Mouse (Mus musculus) neural tube, embryonic 14.5 days (tissue): Measurements from ENCODE around the gene Galntl6. TPM values are rescaled to one million over a fixed set of nuclear protein-coding genes. Genes with fewer than 3 reads are reported as not detected.

Experiments
- ATAC-seq: fragments of 200-750 bp; cut with Nextera tagmentation; 2 replicates; pipeline ENCODE4 v1.8.0; 2017; ENCODE audit warnings: low read depth, mild to moderate bottlenecking, moderate TSS enrichment, moderate library complexity
- H3K27ac ChIP-seq: fragments of 300-500 bp; sonication (generic); 2 replicates; pipeline ENCODE4 v1.5.1; 2014; ENCODE audit warnings: low read depth, mild to moderate bottlenecking, control low read depth, low read length, moderate library complexity, mixed read lengths
- H3K27me3 ChIP-seq: fragments of 300-500 bp; sonication (generic); 2 replicates; pipeline ENCODE4 v1.6.1; 2014; ENCODE audit warnings: low read length; ENCODE audit not compliant: control insufficient read depth, insufficient read depth
- H3K36me3 ChIP-seq: fragments of 300-500 bp; sonication (generic); 2 replicates; pipeline ENCODE4 v1.6.1; 2014; ENCODE audit warnings: low read length, mixed read lengths; ENCODE audit not compliant: control insufficient read depth, insufficient read depth
- H3K4me1 ChIP-seq: fragments of 300-500 bp; sonication (generic); 2 replicates; pipeline ENCODE4 v1.6.1; 2014; ENCODE audit warnings: low read length; ENCODE audit not compliant: control insufficient read depth, insufficient read depth
- H3K4me2 ChIP-seq: fragments of 300-500 bp; sonication (generic); 2 replicates; pipeline ENCODE4 v1.6.1; 2014; ENCODE audit warnings: mild to moderate bottlenecking, low read depth, low read length, control low read depth
- H3K4me3 ChIP-seq: fragments of 300-500 bp; sonication (generic); 2 replicates; pipeline ENCODE4 v1.5.1; 2014; ENCODE audit warnings: low read depth, low read length, control low read depth, mixed read lengths
- H3K9ac ChIP-seq: fragments of 300-500 bp; sonication (generic); replicated peaks from 2 replicates; pipeline ENCODE4 v1.6.1; 2014; ENCODE audit warnings: low read depth, mild to moderate bottlenecking, control low read depth, low read length, mixed read lengths
- H3K9me3 ChIP-seq: fragments of 300-500 bp; sonication (generic); 2 replicates; pipeline ENCODE4 v1.6.1; 2016; ENCODE audit warnings: low read length; ENCODE audit not compliant: control insufficient read depth
- WGBS: fragments of 180-500 bp; shearing (Covaris S2); extraction: QIAGEN DNeasy Blood & Tissue Kit; methylation state at CpG from one replicate; pipeline ENCODE4 v1.1.7; 2014; 5-methylcytosine and 5-hydroxymethylcytosine counted together
- polyA plus RNA-seq: library from polyadenylated mRNA; unstranded; fragments of >200 nt; fragmentation: Nextera tagmentation; extraction: Ambion mirVana; gene quantifications from 2 replicates; pipeline ENCODE4 v1.2.1, GENCODE M21; 2014

Gene Galntl6
- polyA plus RNA-seq, 1 experiment from 2014 or later, result 26.4 TPM

GRCm38 (mm10) chr8:58265485-58265884, 647.0 kb downstream of the Galntl6 start:
- no peak overlapping the region for H3K4me2 ChIP-seq
- no peak overlapping the region for H3K27ac ChIP-seq
- H3K4me3 ChIP-seq, result no peak overlapping the region
- 73% methylated on average over 2 of the region's 2 CpGs for WGBS
- H3K36me3 ChIP-seq, result no peaks in the 10 kb centered on the region
- ATAC-seq, result no peak
- no peak overlapping the region for H3K9ac ChIP-seq
- H3K4me1 ChIP-seq, result no peaks in the 10 kb centered on the region
- no peaks in the 10 kb centered on the region for H3K27me3 ChIP-seq
- H3K9me3 ChIP-seq, result no peaks in the 10 kb centered on the region

- no peak overlapping the region for H3K27ac ChIP-seq
- no peaks in the 10 kb centered on the region for H3K36me3 ChIP-seq
- ATAC-seq, result no peak; the same call in 1 of the 2 replicates
- H3K9me3 ChIP-seq, result no peaks in the 10 kb centered on the region
- H3K4me3 ChIP-seq, result no peak overlapping the region
- no peaks in the 10 kb centered on the region for H3K4me1 ChIP-seq
- H3K27me3 ChIP-seq, result no peaks in the 10 kb centered on the region
- H3K4me2 ChIP-seq, result no peak overlapping the region
- no peak overlapping the region for H3K9ac ChIP-seq
- WGBS, result 73% methylated on average over 2 of the region's 2 CpGs
Measured at GRCm38 (mm10) chr8:58258577-58259315, 653.7 kb downstream of the Galntl6 start.

DNA sequence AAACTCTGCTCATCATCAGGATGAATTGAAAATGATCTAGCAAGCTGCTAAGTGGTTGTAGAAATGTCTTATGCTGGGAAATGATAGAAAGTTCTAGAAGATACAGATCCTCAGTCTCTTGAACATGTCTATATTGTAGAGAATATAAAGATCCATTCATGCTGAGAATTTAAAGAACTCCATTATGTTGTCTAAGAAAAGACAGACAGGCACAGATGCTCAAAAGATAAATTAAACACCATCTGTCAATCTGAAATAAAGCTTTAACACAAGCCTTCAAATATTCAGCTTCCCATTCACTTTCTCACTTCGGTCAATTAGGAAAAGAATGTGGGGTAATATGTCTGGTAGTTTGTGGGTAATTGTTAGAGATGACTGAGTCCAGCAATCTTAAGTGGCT, 658.8 kb downstream of the Galntl6 start:
- ATAC-seq, result no peak
- H3K4me1 ChIP-seq, result no peaks in the 10 kb centered on the region
- 41% methylated on average over 1 of the region's 1 CpGs for WGBS
- H3K27me3 ChIP-seq, result no peaks in the 10 kb centered on the region
- no peaks in the 10 kb centered on the region for H3K36me3 ChIP-seq
- no peaks in the 10 kb centered on the region for H3K9me3 ChIP-seq
- H3K4me2 ChIP-seq, result no peak overlapping the region
- no peak overlapping the region for H3K27ac ChIP-seq
- H3K4me3 ChIP-seq, result no peak overlapping the region
- no peak overlapping the region for H3K9ac ChIP-seq

GRCm38 (mm10) chr8:58244830-58245229, 667.6 kb downstream of the Galntl6 start:
- 90% methylated on average over 3 of the region's 3 CpGs for WGBS
- no peak overlapping the region for H3K9ac ChIP-seq
- no peaks in the 10 kb centered on the region for H3K4me1 ChIP-seq
- H3K27me3 ChIP-seq, result no peaks in the 10 kb centered on the region
- no peak overlapping the region for H3K4me2 ChIP-seq
- H3K9me3 ChIP-seq, result no peaks in the 10 kb centered on the region
- H3K4me3 ChIP-seq, result no peak overlapping the region
- H3K36me3 ChIP-seq, result no peaks in the 10 kb centered on the region
- H3K27ac ChIP-seq, result no peak overlapping the region
- ATAC-seq, result no peak

DNA sequence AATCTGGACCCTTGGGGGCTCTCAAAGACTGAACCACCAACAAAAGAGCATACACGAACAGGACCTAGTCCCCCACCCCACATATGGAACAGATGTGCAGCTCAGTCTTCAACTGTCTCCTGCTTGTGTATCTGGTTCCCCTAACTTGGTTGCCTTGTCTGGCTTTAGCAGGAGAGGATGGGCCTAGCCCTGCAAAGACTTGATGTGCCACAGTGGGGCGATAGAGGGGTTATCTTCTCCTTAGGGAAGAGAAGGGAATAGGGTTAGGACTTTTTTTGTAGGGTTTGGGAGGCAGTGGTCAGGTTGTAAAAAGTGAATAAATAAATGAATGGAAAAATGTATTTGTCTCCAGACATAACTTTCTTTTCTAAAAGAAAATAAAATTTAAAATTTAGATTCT, 678.2 kb downstream of the Galntl6 start:
- no peak overlapping the region for H3K27ac ChIP-seq
- H3K4me1 ChIP-seq, result no peaks in the 10 kb centered on the region
- H3K9me3 ChIP-seq, result no peaks in the 10 kb centered on the region
- 29% methylated on average over 2 of the region's 2 CpGs for WGBS
- no peak for ATAC-seq
- H3K4me3 ChIP-seq, result no peak overlapping the region
- no peak overlapping the region for H3K4me2 ChIP-seq
- no peaks in the 10 kb centered on the region for H3K36me3 ChIP-seq
- H3K27me3 ChIP-seq, result no peaks in the 10 kb centered on the region
- H3K9ac ChIP-seq, result no peak overlapping the region

- no peaks in the 10 kb centered on the region for H3K36me3 ChIP-seq
- no peak overlapping the region for H3K9ac ChIP-seq
- no peak overlapping the region for H3K4me3 ChIP-seq
- no peak overlapping the region for H3K27ac ChIP-seq
- no peak overlapping the region for H3K4me2 ChIP-seq
- H3K27me3 ChIP-seq, result no peaks in the 10 kb centered on the region
- no peaks in the 10 kb centered on the region for H3K4me1 ChIP-seq
- no peaks in the 10 kb centered on the region for H3K9me3 ChIP-seq
- no peak for ATAC-seq
- 92% methylated on average over 1 of the region's 1 CpGs for WGBS
Measured at GRCm38 (mm10) chr8:58228725-58229124, 683.7 kb downstream of the Galntl6 start.

GRCm38 (mm10) chr8:58217885-58218284, 694.6 kb downstream of the Galntl6 start:
- H3K27me3 ChIP-seq, result no peaks in the 10 kb centered on the region
- no peaks in the 10 kb centered on the region for H3K9me3 ChIP-seq
- H3K4me3 ChIP-seq, result no peak overlapping the region
- H3K9ac ChIP-seq, result no peak overlapping the region
- ATAC-seq, result no peak
- no peak overlapping the region for H3K27ac ChIP-seq
- no peaks in the 10 kb centered on the region for H3K4me1 ChIP-seq
- no peak overlapping the region for H3K4me2 ChIP-seq
- H3K36me3 ChIP-seq, result no peaks in the 10 kb centered on the region
- WGBS, result 47% methylated on average over 8 of the region's 8 CpGs

GRCm38 (mm10) chr8:58189694-58190093, 722.7 kb downstream of the Galntl6 start:
- 85% methylated on average over 1 of the region's 1 CpGs for WGBS
- no peak overlapping the region for H3K4me2 ChIP-seq
- no peaks in the 10 kb centered on the region for H3K4me1 ChIP-seq
- H3K27ac ChIP-seq, result no peak overlapping the region
- H3K36me3 ChIP-seq, result no peaks in the 10 kb centered on the region
- H3K27me3 ChIP-seq, result no peaks in the 10 kb centered on the region
- no peaks in the 10 kb centered on the region for H3K9me3 ChIP-seq
- no peak overlapping the region for H3K9ac ChIP-seq
- ATAC-seq, result no peak
- H3K4me3 ChIP-seq, result no peak overlapping the region

DNA sequence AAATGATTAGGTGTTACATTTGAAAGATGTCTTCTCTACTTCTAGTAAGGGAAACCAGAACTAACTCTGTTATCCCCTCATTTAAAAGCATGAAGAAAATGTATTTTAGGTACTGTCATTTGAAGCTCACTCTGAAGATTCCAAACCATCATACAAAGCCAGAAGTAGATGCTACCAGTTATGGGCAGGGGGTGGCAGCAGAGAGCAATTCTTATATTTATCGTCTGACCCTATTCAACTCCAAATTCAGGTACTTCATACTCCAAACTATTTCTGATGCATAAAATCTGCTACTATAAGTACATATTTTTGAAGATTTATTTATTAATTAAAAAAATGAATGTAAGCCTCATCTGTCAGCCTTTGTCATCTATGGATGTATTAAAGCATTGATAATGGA, 765.5 kb downstream of the Galntl6 start:
- WGBS, result 18% methylated on average over 1 of the region's 1 CpGs
- H3K9me3 ChIP-seq, result no peaks in the 10 kb centered on the region
- H3K27me3 ChIP-seq, result no peaks in the 10 kb centered on the region
- no peak overlapping the region for H3K4me2 ChIP-seq
- no peak overlapping the region for H3K4me3 ChIP-seq
- no peak overlapping the region for H3K27ac ChIP-seq
- peak; percentile 63; the same call in 1 of the 2 replicates for ATAC-seq
- H3K4me1 ChIP-seq, result no peaks in the 10 kb centered on the region
- no peak overlapping the region for H3K9ac ChIP-seq
- H3K36me3 ChIP-seq, result no peaks in the 10 kb centered on the region
